Mouse (Mus musculus) lung, postnatal 14 days (tissue): ENCODE data around the gene Fbxw16.
"Not testable (repeated sequence)": the region's sequence is repeated elsewhere in the genome, so short reads cannot be mapped to it uniquely, and the experiment has no call there.

ENCODE experiments used
- DNase-seq: peaks from one replicate; pipeline ENCODE4 v3.0.0; 2021

Fbxw16 gene

GRCm38 (mm10) chr9:109449040-109449439 is at the start of gene Fbxw16:
Gene Fbxw16, minus strand, starts transcription at chr9:109449140.
- DNase-seq, result no peak

GRCm38 (mm10) chr9:109495775-109496174 is 46.8 kb upstream of the Fbxw16 start, which contains the start of gene Fbxw19:
Gene Fbxw19, minus strand, starts transcription at chr9:109495875.
- not testable (repeated sequence) for DNase-seq

DNA sequence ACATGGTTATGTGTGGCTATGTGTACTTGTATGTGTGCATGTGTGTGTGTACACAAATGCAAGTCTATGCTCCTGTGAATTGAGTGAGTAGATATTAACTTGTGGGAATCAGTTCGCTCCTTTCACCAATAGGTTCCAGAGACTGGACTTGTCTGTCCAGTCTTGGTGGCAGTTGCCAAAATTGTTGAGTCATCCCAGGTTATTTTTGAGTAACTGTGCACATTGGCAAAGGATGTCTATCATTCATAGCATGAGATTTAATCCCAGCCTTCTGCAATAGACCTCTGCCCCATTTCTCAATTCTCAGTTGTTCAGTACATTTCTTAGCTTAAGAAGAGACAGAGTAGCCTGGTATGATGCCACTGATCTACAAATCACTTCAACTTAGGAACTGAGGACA is 16.0 kb downstream of the Fbxw16 start:
- no peak for DNase-seq

GRCm38 (mm10) chr9:109404196-109404595 is 44.7 kb downstream of the Fbxw16 start, which contains the start of gene Fbxw22:
Gene Fbxw22, minus strand, starts transcription at chr9:109404296.
- not testable (repeated sequence) for DNase-seq
